Mouse (Mus musculus) liver, embryonic 14.5 days (tissue): Measurements from ENCODE around the gene Lmbr1l. TPM values are rescaled to one million over a fixed set of nuclear protein-coding genes. Genes with fewer than 3 reads are reported as not detected.
"Not testable (repeated sequence)": the region's sequence is repeated elsewhere in the genome, so short reads cannot be mapped to it uniquely, and the experiment has no call there.

Experiments used
- ATAC-seq: fragments of 200-750 bp; cut with Nextera tagmentation; 2 replicates; pipeline ENCODE4 v1.8.0; 2017; ENCODE audit warnings: moderate number of reproducible peaks, mild to moderate bottlenecking, moderate library complexity; ENCODE audit not compliant: insufficient read depth
- DNase-seq, 3 experiments: peaks; one replicate each; pipeline ENCODE4 v3.0.0-alpha.2; 2012 to 2013; ENCODE audit warnings: low read depth in 3 of 3, low spot score in 3 of 3
- H3K27ac ChIP-seq: fragments of 300-500 bp; sonication (generic); 2 replicates; pipeline ENCODE4 v1.5.1; 2014; ENCODE audit warnings: moderate library complexity, mild to moderate bottlenecking, control low read depth, inconsistent platforms
- H3K27me3 ChIP-seq: fragments of 300-500 bp; sonication (generic); 2 replicates; pipeline ENCODE4 v1.6.1; 2014; ENCODE audit warnings: mild to moderate bottlenecking, low read length, moderate library complexity; ENCODE audit not compliant: control insufficient read depth, insufficient read depth
- H3K36me3 ChIP-seq: fragments of 300-500 bp; sonication (generic); replicated peaks from 2 replicates; pipeline ENCODE4 v1.6.1; 2014; ENCODE audit warnings: low read depth; ENCODE audit not compliant: control insufficient read depth, insufficient read depth
- H3K4me1 ChIP-seq, 2 experiments: fragments of 200-500 bp in 1 of 2; fragments of 300-500 bp in 1 of 2; sonication (generic) in 1 of 2; replicated peaks; 2 replicates each; pipeline ENCODE4 v1.6.1; 2012 to 2014; ENCODE audit warnings: antibody characterized with exemption in 1 of 2, inconsistent platforms in 1 of 2, low read length in 1 of 2; ENCODE audit not compliant: control insufficient read depth in 2 of 2, insufficient read depth in 2 of 2
- H3K4me2 ChIP-seq: fragments of 300-500 bp; sonication (generic); 2 replicates; pipeline ENCODE4 v1.6.1; 2014; ENCODE audit warnings: low read depth, mild to moderate bottlenecking, control low read depth, moderate library complexity
- H3K4me3 ChIP-seq, 2 experiments: fragments of 200-500 bp in 1 of 2; fragments of 300-500 bp in 1 of 2; sonication (generic) in 1 of 2; 2 replicates each; pipeline ENCODE4 v1.5.1; 2012 to 2014; ENCODE audit warnings: low read depth in 2 of 2, low read length in 2 of 2, mild to moderate bottlenecking in 2 of 2, control low read depth in 1 of 2, inconsistent platforms in 1 of 2, moderate library complexity in 1 of 2; ENCODE audit not compliant: insufficient read depth in 1 of 2
- H3K9ac ChIP-seq: fragments of 300-500 bp; sonication (generic); replicated peaks from 2 replicates; pipeline ENCODE4 v1.6.1; 2014; ENCODE audit warnings: mild to moderate bottlenecking, control low read depth, moderate library complexity
- H3K9me3 ChIP-seq: fragments of 300-500 bp; sonication (generic); 2 replicates; pipeline ENCODE4 v1.6.1; 2016; ENCODE audit warnings: low read length, mixed read lengths; ENCODE audit not compliant: control insufficient read depth
- CTCF ChIP-seq: IDR thresholded peaks from 2 replicates; pipeline ENCODE4 v1.5.1; 2016; ENCODE audit warnings: antibody characterized with exemption, low read depth, control low read depth
- EP300 ChIP-seq: IDR thresholded peaks from 2 replicates; pipeline ENCODE4 v1.6.1; 2016; ENCODE audit warnings: antibody characterized with exemption, low read depth
- WGBS: fragments of 180-500 bp; shearing (Covaris S2); extraction: QIAGEN DNeasy Blood & Tissue Kit; methylation state at CpG from one replicate; pipeline ENCODE4 v1.1.7; 2014; ENCODE audit not compliant: insufficient replicate concordance; 5-methylcytosine and 5-hydroxymethylcytosine counted together
- polyA plus RNA-seq, 2 experiments: library from polyadenylated mRNA; depleted of rRNA in 1 of 2; stranded (reverse) in 1 of 2; unstranded in 1 of 2; fragments of >200 nt; fragmentation: Nextera tagmentation in 1 of 2; extraction: Ambion mirVana in 1 of 2; gene quantifications; 2 replicates each; pipeline versions ENCODE4 v1.2.1 to v1.2.3; 2012 to 2014

Gene Lmbr1l
- polyA plus RNA-seq, 2 experiments = 0.70 to 7.1 TPM

DNA sequence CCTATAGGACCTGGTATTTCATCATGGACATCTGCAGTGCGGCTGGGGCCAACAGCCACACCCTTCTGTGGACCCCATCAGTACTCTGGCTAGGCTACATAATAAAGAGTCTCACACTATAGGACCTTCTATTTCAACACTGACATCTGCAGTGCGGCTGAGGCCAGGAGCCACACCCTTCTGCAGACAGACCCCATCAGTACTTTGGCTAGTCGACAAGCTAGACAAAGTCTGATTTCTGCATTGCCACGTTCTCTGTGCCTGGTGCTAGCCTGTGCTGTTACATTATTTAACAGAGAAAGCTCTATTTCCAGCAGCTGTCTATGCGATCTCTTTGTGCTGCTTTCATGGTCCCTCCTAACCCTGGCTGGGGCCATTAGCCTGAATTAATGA lies 34.0 kb upstream of the Lmbr1l start:
- H3K9me3 ChIP-seq = no peaks in the 10 kb centered on the region
- DNase-seq = no peak
- ATAC-seq = no peak
- peaks cover 2 to 8% of the 10 kb centered on the region in 2 experiments; a peak in 3 of 4 replicates for H3K4me1 ChIP-seq
- H3K9ac ChIP-seq = no peak overlapping the region
- H3K27me3 ChIP-seq = peaks cover 12% of the 10 kb centered on the region
- peak overlapping the region; percentile 27 to 28 for H3K4me3 ChIP-seq
- H3K27ac ChIP-seq = no peak overlapping the region
- H3K4me2 ChIP-seq = peak overlapping the region; percentile 85
- WGBS = 45% methylated on average over 5 of the region's 5 CpGs
- no peak for TF ChIP-seq CTCF
- no peak for TF ChIP-seq EP300
- no peaks in the 10 kb centered on the region for H3K36me3 ChIP-seq

DNA sequence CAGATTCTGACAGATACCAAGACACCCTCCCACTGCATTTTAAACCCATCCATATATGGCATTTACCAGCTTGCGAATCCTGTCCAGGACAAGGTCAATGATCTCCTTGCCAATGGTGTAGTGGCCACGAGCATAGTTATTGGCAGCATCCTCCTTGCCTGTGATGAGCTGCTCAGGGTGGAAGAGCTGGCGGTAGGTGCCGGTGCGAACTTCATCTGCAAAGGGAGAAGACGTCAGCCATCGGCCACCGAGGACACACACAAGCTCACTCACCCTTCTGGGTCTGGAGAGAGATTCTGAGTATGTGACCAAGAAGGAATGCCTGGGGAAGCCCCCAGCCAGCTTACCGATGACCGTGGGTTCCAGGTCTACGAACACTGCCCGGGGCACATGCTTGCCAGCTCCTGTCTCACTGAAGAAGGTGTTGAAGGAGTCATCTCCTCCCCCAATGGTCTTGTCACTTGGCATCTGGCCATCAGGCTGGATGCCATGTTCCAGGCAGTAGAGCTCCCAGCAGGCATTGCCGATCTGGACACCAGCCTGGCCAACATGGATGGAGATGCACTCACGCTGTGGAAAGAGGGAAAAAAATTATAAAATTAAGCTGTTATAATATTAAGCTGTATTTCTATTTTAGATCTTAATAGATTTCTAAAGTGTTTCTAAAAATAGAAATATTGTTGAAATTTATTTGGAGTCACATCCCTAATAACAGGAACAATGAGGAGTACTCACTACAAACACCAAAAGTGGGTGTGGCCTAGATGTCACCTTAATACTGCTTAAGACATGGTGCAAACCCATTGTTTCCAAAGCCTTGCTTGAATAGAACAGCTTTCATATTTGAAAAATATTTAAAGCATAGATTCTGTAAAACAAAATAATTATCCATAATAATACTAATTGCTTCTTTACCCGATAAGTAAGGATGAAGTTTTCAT lies 33.4 kb upstream of the Lmbr1l start:
- H3K27me3 ChIP-seq = peaks cover 12% of the 10 kb centered on the region
- H3K36me3 ChIP-seq, ATAC-seq, H3K27ac ChIP-seq, H3K9ac ChIP-seq, H3K4me1 ChIP-seq, DNase-seq, H3K9me3 ChIP-seq: not testable (repeated sequence)
- peak overlapping the region; percentile 85 for H3K4me2 ChIP-seq
- 0 out of 4 replicates have a peak overlapping the region, but pooled peaks of 1 of the 2 experiments have one; percentile 28 for H3K4me3 ChIP-seq
- 84% methylated on average over 11 of the region's 15 CpGs for WGBS

DNA sequence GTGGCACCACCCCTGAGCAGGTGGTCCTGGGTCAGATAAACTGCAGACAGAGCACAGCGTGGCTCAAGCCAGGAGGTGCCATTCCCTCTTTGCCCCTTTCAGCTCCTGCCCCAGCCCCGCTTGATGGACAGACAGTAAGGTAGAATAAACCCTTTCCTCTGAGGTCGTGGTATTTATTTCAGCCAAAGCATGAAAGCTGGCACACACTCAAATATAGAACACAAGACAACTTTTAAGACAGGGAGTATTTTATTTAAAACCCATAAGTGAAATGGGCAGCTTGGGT lies 31.5 kb upstream of the Lmbr1l start:
- peaks cover 2 to 8% of the 10 kb centered on the region in 2 experiments; a peak in 3 of 4 replicates for H3K4me1 ChIP-seq
- H3K36me3 ChIP-seq = no peaks in the 10 kb centered on the region
- no peaks in the 10 kb centered on the region for H3K9me3 ChIP-seq
- ATAC-seq (no peak), DNase-seq (no peak)
- peaks cover 10% of the 10 kb centered on the region for H3K27me3 ChIP-seq
- WGBS = 62% methylated on average over 3 of the region's 3 CpGs
- TF ChIP-seq EP300 (no peak), CTCF (no peak)
- H3K9ac ChIP-seq = no peak overlapping the region
- no peak overlapping the region for H3K4me3 ChIP-seq
- H3K4me2 ChIP-seq = no peak overlapping the region
- no peak overlapping the region for H3K27ac ChIP-seq

DNA sequence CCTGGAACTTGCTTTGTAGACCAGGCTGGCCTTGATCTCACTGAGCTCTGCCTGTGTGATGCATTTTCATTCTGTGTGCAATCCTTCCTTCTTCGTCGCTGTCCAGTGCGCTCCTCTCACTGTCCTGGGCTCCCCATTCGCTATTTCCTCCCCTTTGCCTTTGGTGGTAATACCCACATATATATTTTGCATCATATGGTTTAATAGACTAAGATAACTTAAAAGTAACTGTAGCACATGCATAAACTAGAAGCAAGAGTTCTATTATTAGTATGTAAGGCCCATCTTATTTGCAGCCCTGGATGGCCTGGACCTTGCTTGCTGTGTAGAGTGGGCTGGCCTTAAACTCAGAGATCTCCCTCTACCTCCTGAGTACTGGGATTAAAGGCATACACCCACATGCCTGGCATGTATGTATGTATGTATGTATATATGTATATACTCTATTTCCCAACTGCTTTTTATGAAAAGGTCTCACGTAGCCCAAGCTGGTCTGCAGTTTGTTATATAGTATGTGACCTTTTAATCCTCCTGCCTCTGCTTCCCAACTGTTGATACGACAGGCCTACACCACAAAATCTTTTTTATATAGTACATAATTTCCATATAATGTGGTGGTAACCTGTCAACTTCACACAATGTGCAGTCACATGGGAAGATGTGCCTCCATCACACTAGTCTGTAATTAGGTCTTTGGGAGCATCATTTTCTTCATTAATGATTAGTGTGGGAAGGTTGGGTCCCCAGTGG lies 31.0 kb upstream of the Lmbr1l start:
- WGBS = 75% methylated on average over 6 of the region's 6 CpGs
- no peak for TF ChIP-seq CTCF
- no peak for TF ChIP-seq EP300

GRCm38 (mm10) chr15:98948382-98948781 lies 30.4 kb upstream of the Lmbr1l start:
- DNase-seq (no peak), ATAC-seq (no peak)
- H3K9me3 ChIP-seq = no peaks in the 10 kb centered on the region
- H3K27me3 ChIP-seq = peaks cover under 1% of the 10 kb centered on the region
- H3K27ac ChIP-seq = no peak overlapping the region
- H3K4me2 ChIP-seq = no peak overlapping the region
- peaks cover 2 to 6% of the 10 kb centered on the region in 2 experiments; a peak in 3 of 4 replicates for H3K4me1 ChIP-seq
- no peak overlapping the region for H3K9ac ChIP-seq
- TF ChIP-seq CTCF = no peak
- no peak for TF ChIP-seq EP300
- H3K36me3 ChIP-seq = no peaks in the 10 kb centered on the region
- H3K4me3 ChIP-seq = no peak overlapping the region

More for the DNA sequence above, 31.0 kb upstream of the Lmbr1l start:
- Histone ChIP-seq H3K4me1 (peaks cover 2 to 8% of the 10 kb centered on the region in 2 experiments; a peak in 3 of 4 replicates), H3K27me3 (peaks cover 6% of the 10 kb centered on the region), H3K4me3 (no peak overlapping the region), H3K9ac (no peak overlapping the region), H3K9me3 (no peaks in the 10 kb centered on the region), H3K36me3 (no peaks in the 10 kb centered on the region), H3K4me2 (no peak overlapping the region), H3K27ac (no peak overlapping the region)
- no peak for ATAC-seq
- no peak for DNase-seq
